Comparison of ENCODE assay signal across 8 mouse cellular contexts in the genomic region with DNA sequence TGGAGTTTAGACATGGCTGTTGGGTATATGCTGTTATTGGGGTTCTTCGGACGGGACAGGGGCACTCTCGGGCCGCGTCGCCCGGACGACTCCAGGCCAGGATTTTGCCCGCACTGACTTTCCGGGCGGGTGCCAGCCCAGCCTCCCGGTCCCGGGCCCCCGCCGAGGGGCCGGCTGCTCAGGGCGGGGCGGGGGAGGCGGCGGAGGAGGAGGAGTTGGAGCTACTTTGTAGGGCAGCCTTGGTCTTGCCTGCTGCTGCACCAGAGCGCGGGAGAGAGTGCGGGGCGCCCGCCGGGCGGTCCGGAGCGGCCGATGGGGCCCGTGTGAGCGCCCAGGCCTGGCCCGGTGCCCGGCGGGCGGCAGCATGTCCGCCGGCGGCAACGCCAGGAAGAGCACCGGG.
A peak's percentile ranks its signal among the peaks of the same experiment; 100 is the strongest.
DNase-seq lines count a peak whose midpoint lies in the region; ATAC-seq lines count a peak whose summit lies in the region.

No protein-coding gene starts in this region.

- peak; percentile 98 for DNase-seq in heart, adult 11 months
- no peak for DNase-seq in heart, adult 8-10 months (ENCODE audit: low spot score)
- DNase-seq in cerebellum, postnatal 14 days, result peak; percentile 93 to 94
- peak; percentile 69 for DNase-seq in gastrocnemius, postnatal 25 days
- no peak for DNase-seq in layer of hippocampus, postnatal 25 days (ENCODE audit: extremely low spot score in 1 of 2, low spot score in 1 of 2)

- 1% methylated on average over 37 of the region's 41 CpGs for WGBS in intestine, embryonic 15.5 days
- WGBS in liver, embryonic 15.5 days (ENCODE audit: insufficient replicate concordance), result under 1% methylated on average over 39 of the region's 41 CpGs
- WGBS in neural tube, embryonic 14.5 days, result 1% methylated on average over 40 of the region's 41 CpGs

- H3K36me3 ChIP-seq in intestine, embryonic 15.5 days, result no peaks in the 10 kb centered on the region
- H3K36me3 ChIP-seq in liver, embryonic 15.5 days (replicated peaks), result no peaks in the 10 kb centered on the region
- H3K36me3 ChIP-seq in neural tube, embryonic 14.5 days (ENCODE audit: control insufficient read depth, insufficient read depth, low read length), result no peaks in the 10 kb centered on the region

- peaks cover 80% of the 10 kb centered on the region for H3K4me1 ChIP-seq in intestine, embryonic 15.5 days (replicated peaks)
- H3K4me1 ChIP-seq in liver, embryonic 15.5 days (replicated peaks), result peaks cover 56% of the 10 kb centered on the region
- H3K4me1 ChIP-seq in neural tube, embryonic 14.5 days (ENCODE audit: control insufficient read depth, insufficient read depth, low read length), result no peaks in the 10 kb centered on the region; the same call in 1 of the 2 replicates

- no peaks in the 10 kb centered on the region for H3K9me3 ChIP-seq in intestine, embryonic 15.5 days
- no peaks in the 10 kb centered on the region for H3K9me3 ChIP-seq in liver, embryonic 15.5 days (replicated peaks)
- no peaks in the 10 kb centered on the region for H3K9me3 ChIP-seq in neural tube, embryonic 14.5 days (ENCODE audit: control insufficient read depth, low read length)

- no peaks in the 10 kb centered on the region for H3K27me3 ChIP-seq in intestine, embryonic 15.5 days (replicated peaks)
- H3K27me3 ChIP-seq in liver, embryonic 15.5 days, result peaks cover 37% of the 10 kb centered on the region
- no peaks in the 10 kb centered on the region for H3K27me3 ChIP-seq in neural tube, embryonic 14.5 days (ENCODE audit: control insufficient read depth, insufficient read depth, low read length)

- H3K4me2 ChIP-seq in intestine, embryonic 15.5 days (replicated peaks), result peak overlapping the region; percentile 86
- H3K4me2 ChIP-seq in liver, embryonic 15.5 days, result peak overlapping the region; percentile 66
- H3K4me2 ChIP-seq in neural tube, embryonic 14.5 days (ENCODE audit: low read depth, low read length), result peak overlapping the region; percentile 82

- ATAC-seq in intestine, embryonic 15.5 days, result peak; percentile 86
- 0 out of 2 replicates have a peak, but pooled peaks have one; percentile 20 for ATAC-seq in liver, embryonic 15.5 days (ENCODE audit: insufficient read depth)
- ATAC-seq in neural tube, embryonic 14.5 days (ENCODE audit: low read depth), result peak; percentile 80

- H3K9ac ChIP-seq in intestine, embryonic 15.5 days, result peak overlapping the region; percentile 86
- peak overlapping the region; percentile 21; the same call in 1 of the 2 replicates for H3K9ac ChIP-seq in liver, embryonic 15.5 days
- peak overlapping the region; percentile 70 for H3K9ac ChIP-seq in neural tube, embryonic 14.5 days (replicated peaks; ENCODE audit: low read depth, low read length)

- H3K4me3 ChIP-seq in intestine, embryonic 15.5 days (replicated peaks), result peak overlapping the region; percentile 83
- H3K4me3 ChIP-seq in liver, embryonic 15.5 days (replicated peaks), result peak overlapping the region; percentile 58
- H3K4me3 ChIP-seq in neural tube, embryonic 14.5 days (ENCODE audit: low read depth, low read length), result peak overlapping the region; percentile 44

- H3K27ac ChIP-seq in intestine, embryonic 15.5 days, result peak overlapping the region; percentile 82
- H3K27ac ChIP-seq in liver, embryonic 15.5 days (replicated peaks), result no peak overlapping the region
- H3K27ac ChIP-seq in neural tube, embryonic 14.5 days (ENCODE audit: low read depth, low read length), result no peak overlapping the region

Comparison
In these comparisons a context has a peak if more than half of its experiments do, and no peak if none do; other contexts are left out.
1. DNase-seq: peak in heart, adult 11 months (single experiment), cerebellum, postnatal 14 days (2 of 2) and gastrocnemius, postnatal 25 days (single experiment); none in heart, adult 8-10 months (single experiment) and layer of hippocampus, postnatal 25 days (0 of 2).
2. ATAC-seq: peak in every context shown above with its lines; median percentile 86 in intestine, embryonic 15.5 days; 80 in neural tube, embryonic 14.5 days; 20 in liver, embryonic 15.5 days.
3. H3K9ac ChIP-seq: peak in every context shown above with its lines; median percentile 86 in intestine, embryonic 15.5 days; 70 in neural tube, embryonic 14.5 days; 21 in liver, embryonic 15.5 days.
4. Peak in every context shown above with its lines, with median percentiles within 50 percentile points of each other: H3K4me2 ChIP-seq and H3K4me3 ChIP-seq.